Mouse (Mus musculus) neural tube, embryonic 15.5 days (tissue): ENCODE data around the gene Prpsap1. TPM values are rescaled to one million over a fixed set of nuclear protein-coding genes. Genes with fewer than 3 reads are reported as not detected.
"Not testable (repeated sequence)": the region's sequence is repeated elsewhere in the genome, so short reads cannot be mapped to it uniquely, and the experiment has no call there.

ENCODE experiments used
- ATAC-seq: fragments of 200-750 bp; cut with Nextera tagmentation; 2 replicates; pipeline ENCODE4 v1.8.0; 2017; ENCODE audit warnings: mild to moderate bottlenecking, moderate TSS enrichment, moderate library complexity; ENCODE audit not compliant: low FRiP score
- H3K27ac ChIP-seq: fragments of 300-500 bp; sonication (generic); replicated peaks from 2 replicates; pipeline ENCODE4 v1.5.1; 2015; ENCODE audit warnings: mild to moderate bottlenecking, inconsistent platforms
- H3K27me3 ChIP-seq: fragments of 300-500 bp; sonication (generic); replicated peaks from 2 replicates; pipeline ENCODE4 v1.6.1; 2015; ENCODE audit warnings: inconsistent platforms
- H3K36me3 ChIP-seq: fragments of 300-500 bp; sonication (generic); 2 replicates; pipeline ENCODE4 v1.6.1; 2015; ENCODE audit warnings: inconsistent platforms
- H3K4me1 ChIP-seq: fragments of 300-500 bp; sonication (generic); 2 replicates; pipeline ENCODE4 v1.6.1; 2015; ENCODE audit warnings: inconsistent platforms
- H3K4me2 ChIP-seq: fragments of 300-500 bp; sonication (generic); 2 replicates; pipeline ENCODE4 v1.6.1; 2015; ENCODE audit warnings: inconsistent platforms, mild to moderate bottlenecking, moderate library complexity
- H3K4me3 ChIP-seq: fragments of 300-500 bp; sonication (generic); replicated peaks from 2 replicates; pipeline ENCODE4 v1.5.1; 2015; ENCODE audit warnings: mild to moderate bottlenecking, inconsistent platforms
- H3K9ac ChIP-seq: fragments of 300-500 bp; sonication (generic); replicated peaks from 2 replicates; pipeline ENCODE4 v1.6.1; 2015; ENCODE audit warnings: mild to moderate bottlenecking, inconsistent platforms
- H3K9me3 ChIP-seq: fragments of 300-500 bp; sonication (generic); replicated peaks from 2 replicates; pipeline ENCODE4 v1.6.1; 2016; ENCODE audit warnings: inconsistent platforms
- WGBS: fragments of 180-500 bp; shearing (Covaris S2); methylation state at CpG from one replicate; pipeline ENCODE4 v1.1.7; 2015; ENCODE audit warnings: mixed read lengths; 5-methylcytosine and 5-hydroxymethylcytosine counted together
- polyA plus RNA-seq: library from polyadenylated mRNA; unstranded; fragments of >200 nt; fragmentation: Nextera tagmentation; extraction: Ambion mirVana; gene quantifications from 2 replicates; pipeline ENCODE4 v1.2.1, GENCODE M21; 2015

Gene Prpsap1
- polyA plus RNA-seq, 1 experiment from 2014 or later = 184 TPM

DNA sequence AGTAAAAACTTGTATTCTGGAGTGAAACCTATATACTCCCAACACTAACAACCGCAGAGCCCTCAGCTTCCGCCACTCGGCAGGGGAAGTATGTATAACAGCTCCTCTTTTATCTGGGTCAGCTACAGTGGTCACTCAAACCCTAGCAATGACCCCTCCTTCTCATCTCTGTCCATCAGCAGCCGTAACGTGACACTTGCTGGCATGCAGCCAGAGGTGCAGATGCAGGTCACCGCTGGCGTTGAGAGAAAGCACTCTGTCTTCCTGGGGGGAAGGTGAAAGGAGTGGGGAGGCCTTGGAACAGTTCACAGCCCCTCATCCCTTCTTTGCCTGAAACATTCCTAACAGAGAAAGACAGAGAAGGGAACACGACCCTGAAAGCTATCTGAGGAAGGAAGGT, 14.2 kb downstream of the Prpsap1 start:
- ATAC-seq = no peak
- no peak overlapping the region for H3K27ac ChIP-seq
- no peak overlapping the region for H3K4me3 ChIP-seq
- no peaks in the 10 kb centered on the region for H3K27me3 ChIP-seq
- peaks cover 95% of the 10 kb centered on the region for H3K36me3 ChIP-seq
- H3K9ac ChIP-seq = no peak overlapping the region
- no peaks in the 10 kb centered on the region for H3K4me1 ChIP-seq
- no peak overlapping the region for H3K4me2 ChIP-seq
- 70% methylated on average over 8 of the region's 8 CpGs for WGBS
- H3K9me3 ChIP-seq = no peaks in the 10 kb centered on the region

DNA sequence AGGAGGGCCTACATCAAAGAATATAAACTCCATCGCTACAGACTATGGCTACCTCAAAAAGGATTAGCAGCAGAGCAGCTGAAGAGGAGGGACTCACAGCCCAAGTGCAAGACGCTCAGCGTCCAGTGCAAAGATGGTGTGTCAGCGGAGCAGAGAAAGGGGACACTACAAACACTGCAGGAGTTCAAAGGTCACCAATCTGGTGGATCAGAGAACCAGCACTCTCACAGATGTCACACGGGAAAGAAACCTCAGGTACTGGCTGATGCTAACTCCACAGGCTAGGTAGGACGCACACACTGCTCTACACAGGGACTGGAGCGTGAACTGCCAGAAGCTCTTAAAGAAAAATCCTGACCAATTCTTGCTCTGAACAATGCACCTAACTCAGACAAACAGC, 15.0 kb downstream of the Prpsap1 start:
- no peak overlapping the region for H3K4me3 ChIP-seq
- 91% methylated on average over 7 of the region's 7 CpGs for WGBS
- no peak overlapping the region for H3K27ac ChIP-seq
- no peaks in the 10 kb centered on the region for H3K9me3 ChIP-seq
- H3K36me3 ChIP-seq = peaks cover 95% of the 10 kb centered on the region
- no peak overlapping the region for H3K4me2 ChIP-seq
- ATAC-seq = no peak
- H3K4me1 ChIP-seq = no peaks in the 10 kb centered on the region
- H3K9ac ChIP-seq = no peak overlapping the region
- no peaks in the 10 kb centered on the region for H3K27me3 ChIP-seq

DNA sequence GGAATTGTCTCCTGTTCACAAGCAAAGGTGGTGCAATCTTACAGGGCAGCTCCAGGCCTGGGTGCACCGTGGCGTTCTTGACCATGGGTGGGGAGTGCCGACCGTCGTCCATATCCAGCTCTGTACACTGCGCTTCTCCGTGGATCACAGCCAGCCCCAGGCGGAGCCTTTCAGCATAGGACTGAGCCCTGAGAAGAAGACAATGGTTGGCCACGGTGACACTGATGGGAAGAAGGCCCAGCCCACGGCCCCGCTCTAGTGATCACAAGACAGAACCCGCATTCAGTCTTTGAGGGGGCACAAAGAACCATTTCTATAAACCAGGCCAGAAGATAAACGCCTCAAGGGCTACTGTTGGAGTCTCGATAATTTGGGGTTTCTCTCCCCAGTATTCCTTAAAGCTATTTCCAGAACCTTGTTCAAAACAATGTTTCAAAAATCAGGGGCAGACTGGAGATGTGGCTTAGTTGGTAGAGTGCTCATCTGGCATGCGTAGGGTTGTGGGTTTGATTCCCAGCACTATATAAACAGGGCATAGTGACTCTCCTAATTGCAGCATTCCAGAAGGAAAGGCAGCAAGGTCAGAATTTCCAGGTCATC, 16.7 kb downstream of the Prpsap1 start:
- Histone ChIP-seq H3K27ac (no peak overlapping the region), H3K4me3 (no peak overlapping the region), H3K9me3 (no peaks in the 10 kb centered on the region), H3K27me3 (no peaks in the 10 kb centered on the region), H3K4me1 (no peaks in the 10 kb centered on the region), H3K4me2 (no peak overlapping the region), H3K36me3 (peaks cover 96% of the 10 kb centered on the region), H3K9ac (no peak overlapping the region)
- WGBS = 85% methylated on average over 15 of the region's 15 CpGs
- ATAC-seq = no peak

DNA sequence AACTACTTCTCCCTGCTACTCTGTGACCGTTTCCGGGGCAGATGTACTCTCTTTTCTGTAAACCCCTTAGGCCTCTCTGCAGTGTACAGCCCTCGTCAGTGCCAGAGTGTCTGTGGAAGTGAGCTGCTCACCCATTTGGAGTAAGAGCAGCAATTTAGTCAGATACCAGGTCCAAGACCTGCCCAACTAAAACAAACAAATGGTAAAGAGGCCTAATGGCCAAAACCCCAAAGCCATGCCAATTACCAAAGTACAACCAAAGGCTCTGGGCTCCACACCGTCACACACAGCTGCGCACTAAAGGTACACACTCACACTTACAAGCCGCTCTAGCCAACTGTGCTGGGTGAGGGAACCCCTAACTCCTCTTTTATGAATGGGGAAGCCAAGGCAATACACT, 17.3 kb downstream of the Prpsap1 start:
- H3K27ac ChIP-seq = no peak overlapping the region
- H3K4me1 ChIP-seq = no peaks in the 10 kb centered on the region
- no peak overlapping the region for H3K9ac ChIP-seq
- WGBS = 87% methylated on average over 6 of the region's 6 CpGs
- H3K4me3 ChIP-seq = no peak overlapping the region
- ATAC-seq = no peak
- no peaks in the 10 kb centered on the region for H3K27me3 ChIP-seq
- no peak overlapping the region for H3K4me2 ChIP-seq
- peaks cover 96% of the 10 kb centered on the region for H3K36me3 ChIP-seq
- no peaks in the 10 kb centered on the region for H3K9me3 ChIP-seq

DNA sequence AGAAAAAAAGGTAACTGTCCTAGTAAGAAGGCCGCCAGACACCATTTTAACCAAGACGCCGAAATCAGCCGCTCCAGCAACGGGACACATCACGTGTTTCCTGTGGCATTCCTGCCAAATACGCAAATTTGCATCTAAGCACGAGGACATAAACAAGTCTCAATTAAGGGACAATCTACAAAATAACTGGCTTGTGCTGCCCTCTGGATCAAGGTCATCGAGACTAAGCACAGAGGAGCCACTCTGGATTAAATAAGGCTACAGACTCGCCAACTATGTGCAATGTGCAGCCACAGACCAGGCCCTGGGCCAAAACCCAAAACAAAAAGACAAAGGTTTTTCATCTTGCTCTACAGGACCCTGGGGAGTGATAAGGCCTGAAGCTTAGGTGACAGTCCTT, 18.0 kb downstream of the Prpsap1 start:
- ATAC-seq = no peak
- Histone ChIP-seq H3K36me3 (peaks cover 96% of the 10 kb centered on the region), H3K9ac (no peak overlapping the region), H3K27me3 (no peaks in the 10 kb centered on the region), H3K27ac (no peak overlapping the region), H3K9me3 (no peaks in the 10 kb centered on the region), H3K4me3 (no peak overlapping the region), H3K4me2 (no peak overlapping the region), H3K4me1 (no peaks in the 10 kb centered on the region)
- WGBS = 73% methylated on average over 10 of the region's 10 CpGs

DNA sequence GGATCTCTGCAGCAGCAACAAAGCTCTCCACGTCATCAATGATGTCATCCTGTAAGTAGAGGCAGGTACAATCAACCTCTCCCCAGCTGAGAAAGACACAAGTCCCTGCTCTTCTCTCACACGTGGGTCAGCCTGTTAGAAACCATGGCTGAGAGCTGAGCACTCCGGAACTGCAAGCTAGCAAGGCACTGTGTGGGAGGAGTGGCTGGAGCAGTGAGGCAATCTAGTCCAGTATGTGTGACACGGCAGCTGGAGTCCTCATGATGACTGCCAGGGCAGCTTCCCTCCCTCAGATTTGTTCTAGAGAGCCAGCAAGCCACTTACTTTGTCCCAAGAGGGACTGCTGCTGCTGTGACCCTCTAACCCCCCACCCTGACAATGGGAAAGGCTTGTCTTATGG, 21.7 kb downstream of the Prpsap1 start:
- H3K36me3 ChIP-seq = peaks cover 71% of the 10 kb centered on the region
- WGBS = 83% methylated on average over 4 of the region's 4 CpGs

DNA sequence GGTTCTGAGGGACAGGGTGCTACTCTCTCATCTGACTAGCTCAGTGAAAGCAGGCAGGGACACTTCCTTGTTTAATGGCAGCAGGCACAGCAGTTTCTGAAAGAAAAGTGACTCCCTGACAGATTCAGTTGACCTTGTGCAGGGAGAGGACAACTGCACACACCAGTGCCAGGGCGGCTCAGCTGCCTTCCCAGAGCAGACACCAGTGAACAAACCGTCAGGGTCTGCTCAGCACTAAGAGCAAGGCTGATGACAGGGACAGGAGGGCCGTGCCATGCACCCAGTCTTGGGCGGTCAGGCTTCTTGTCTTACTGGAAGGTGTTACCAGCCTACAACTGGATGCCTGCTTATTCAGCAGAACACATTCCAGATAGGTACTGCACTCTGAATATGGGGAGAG, 23.1 kb downstream of the Prpsap1 start:
- Histone ChIP-seq H3K4me1 (0 out of 2 replicates have a peak, but pooled peaks cover 4% of the 10 kb centered on the region), H3K9me3 (no peaks in the 10 kb centered on the region), H3K9ac (no peak overlapping the region), H3K4me2 (no peak overlapping the region), H3K27ac (no peak overlapping the region), H3K27me3 (no peaks in the 10 kb centered on the region), H3K4me3 (no peak overlapping the region), H3K36me3 (peaks cover 57% of the 10 kb centered on the region)
- 92% methylated on average over 4 of the region's 4 CpGs for WGBS
- no peak for ATAC-seq

More for the DNA sequence above, 21.7 kb downstream of the Prpsap1 start:
- H3K4me1 ChIP-seq = 0 out of 2 replicates have a peak, but pooled peaks cover 4% of the 10 kb centered on the region
- H3K27ac ChIP-seq = no peak overlapping the region
- H3K9me3 ChIP-seq = no peaks in the 10 kb centered on the region
- no peak overlapping the region for H3K4me2 ChIP-seq
- no peak for ATAC-seq
- H3K9ac ChIP-seq = no peak overlapping the region
- H3K27me3 ChIP-seq = no peaks in the 10 kb centered on the region
- H3K4me3 ChIP-seq = no peak overlapping the region

DNA sequence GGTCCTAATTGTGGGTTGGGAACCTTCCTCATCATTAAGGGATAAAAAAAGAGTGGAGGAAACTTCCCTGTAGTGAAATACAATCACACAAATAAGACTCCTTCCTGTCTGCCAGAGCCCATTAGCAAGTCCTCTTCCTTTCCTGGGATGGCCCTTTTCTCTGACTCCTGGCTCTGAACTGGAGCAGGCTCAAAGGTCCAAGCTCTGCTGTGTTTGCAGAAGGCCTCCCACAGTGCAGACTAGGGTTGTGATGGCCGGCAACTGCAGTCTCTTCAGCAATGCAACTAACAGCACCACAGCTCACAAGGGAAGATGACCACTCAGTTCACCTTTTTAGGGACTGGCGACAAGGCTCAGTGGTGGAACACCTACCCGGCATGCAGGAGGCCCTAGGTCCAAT, 23.8 kb downstream of the Prpsap1 start:
- ATAC-seq = no peak
- Histone ChIP-seq H3K4me1 (0 out of 2 replicates have a peak, but pooled peaks cover 4% of the 10 kb centered on the region), H3K27ac (no peak overlapping the region), H3K9ac (no peak overlapping the region), H3K9me3 (no peaks in the 10 kb centered on the region), H3K4me3 (no peak overlapping the region), H3K4me2 (no peak overlapping the region), H3K36me3 (peaks cover 51% of the 10 kb centered on the region), H3K27me3 (no peaks in the 10 kb centered on the region)
- WGBS = 78% methylated on average over 3 of the region's 3 CpGs

DNA sequence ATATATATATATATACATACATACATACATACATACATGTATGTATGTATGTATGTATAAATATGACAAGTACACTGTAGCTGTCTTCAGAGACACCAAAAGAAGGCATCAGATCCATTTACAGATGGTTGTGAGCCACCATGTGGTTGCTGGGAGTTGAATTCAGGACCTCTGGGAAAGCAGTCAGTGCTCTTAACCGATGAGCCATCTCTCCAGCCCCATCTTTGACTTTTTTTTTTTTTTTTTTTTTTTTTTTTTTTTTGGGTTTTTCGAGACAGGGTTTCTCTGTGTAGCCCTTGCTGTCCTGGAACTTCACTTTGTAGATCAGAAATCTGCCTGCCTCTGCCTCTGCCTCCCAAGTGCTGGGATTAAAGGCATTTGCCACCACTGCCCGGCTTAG, 25.7 kb downstream of the Prpsap1 start:
- H3K4me2 ChIP-seq, H3K4me3 ChIP-seq, H3K27me3 ChIP-seq, ATAC-seq, H3K27ac ChIP-seq, H3K9ac ChIP-seq, H3K4me1 ChIP-seq, H3K9me3 ChIP-seq: not testable (repeated sequence)
- WGBS = 80% methylated on average over 3 of the region's 3 CpGs
- H3K36me3 ChIP-seq = peaks cover 36% of the 10 kb centered on the region

DNA sequence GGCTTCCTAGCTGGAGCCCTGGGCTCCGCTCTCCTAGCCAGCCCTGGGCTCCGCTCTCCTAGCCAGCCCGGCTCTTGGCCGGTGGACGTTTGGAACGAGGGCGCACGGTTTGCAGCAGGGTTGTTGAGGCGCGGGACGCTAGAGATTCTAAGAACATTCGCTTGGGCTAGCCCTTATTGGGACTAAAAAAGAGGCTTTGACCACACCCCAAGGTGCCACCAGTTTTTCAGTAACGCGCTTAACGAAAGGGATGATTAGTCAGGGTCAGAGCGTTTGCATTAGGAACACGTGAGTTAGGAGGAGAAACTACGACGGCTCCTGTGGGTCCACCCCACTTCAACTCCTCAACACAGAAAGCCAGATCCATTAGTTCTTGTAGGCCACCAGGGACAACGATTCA, 27.9 kb downstream of the Prpsap1 start, which contains the start of gene Qrich2:
Gene Qrich2, minus strand, starts transcription at position 101 of the 400 bp plus-strand sequence.
- Histone ChIP-seq H3K36me3 (peaks cover 14% of the 10 kb centered on the region), H3K27ac (no peak within 1 kb of the TSS), H3K9me3 (no peaks in the 10 kb centered on the region), H3K4me3 (no peak within 1 kb of the TSS), H3K27me3 (no peaks in the 10 kb centered on the region), H3K9ac (no peak within 1 kb of the TSS), H3K4me1 (peaks cover 6% of the 10 kb centered on the region; the same call in 1 of the 2 replicates), H3K4me2 (no peak within 1 kb of the TSS)
- WGBS = 64% methylated on average over 20 of the region's 20 CpGs
- no peak for ATAC-seq

DNA sequence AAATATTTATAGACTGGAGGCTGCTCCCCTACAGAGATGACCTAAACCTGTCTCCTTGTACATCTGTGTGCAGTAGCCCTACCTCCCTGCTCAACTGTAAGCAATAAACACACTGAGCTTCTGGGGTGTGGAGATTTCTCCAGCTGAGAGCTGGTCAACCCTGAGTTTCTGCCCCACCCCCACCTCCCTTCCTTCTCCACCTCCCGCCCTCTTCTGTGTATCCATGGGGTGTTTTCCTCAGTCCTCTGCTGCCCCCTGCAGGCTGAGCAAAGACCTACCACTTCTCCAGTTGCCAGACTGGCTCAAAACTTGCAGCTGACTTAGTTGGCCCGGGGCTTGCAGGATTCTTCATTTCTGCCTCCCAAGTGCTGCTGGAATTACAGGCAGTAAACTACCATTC, 30.2 kb downstream of the Prpsap1 start:
- Histone ChIP-seq H3K4me1 (peaks cover 2% of the 10 kb centered on the region; the same call in 1 of the 2 replicates), H3K4me3 (no peak overlapping the region), H3K27ac (no peak overlapping the region), H3K36me3 (no peaks in the 10 kb centered on the region), H3K4me2 (no peak overlapping the region), H3K27me3 (no peaks in the 10 kb centered on the region), H3K9me3 (no peaks in the 10 kb centered on the region), H3K9ac (no peak overlapping the region)
- 7% methylated on average over 2 of the region's 2 CpGs for WGBS
- ATAC-seq = peak; percentile 24; the same call in 1 of the 2 replicates

DNA sequence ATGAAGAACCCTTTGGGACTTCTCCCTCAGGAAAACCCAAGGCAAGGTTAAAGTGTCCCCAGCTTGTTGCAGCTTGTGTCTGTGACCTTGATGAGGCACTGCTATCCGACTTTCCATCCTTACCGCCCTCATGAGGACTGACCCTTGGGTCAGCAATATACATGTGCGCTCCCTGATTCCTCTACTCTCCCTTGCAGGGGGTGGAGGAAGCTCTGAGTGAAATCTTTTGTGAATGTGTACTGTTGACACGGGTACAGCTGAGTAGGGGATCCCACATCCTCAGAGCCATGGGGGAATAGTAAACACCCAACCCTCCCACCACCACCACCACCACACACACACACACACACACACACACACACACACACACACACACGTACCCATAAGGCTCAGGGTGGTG, 30.7 kb downstream of the Prpsap1 start:
- H3K27ac ChIP-seq = no peak overlapping the region
- 74% methylated on average over 5 of the region's 5 CpGs for WGBS

More for the DNA sequence above, 30.7 kb downstream of the Prpsap1 start:
- Histone ChIP-seq H3K4me2 (no peak overlapping the region), H3K9ac (no peak overlapping the region), H3K4me1 (peaks cover 2% of the 10 kb centered on the region; the same call in 1 of the 2 replicates), H3K27me3 (no peaks in the 10 kb centered on the region), H3K4me3 (no peak overlapping the region), H3K9me3 (no peaks in the 10 kb centered on the region), H3K36me3 (no peaks in the 10 kb centered on the region)
- ATAC-seq = no peak; the same call in 1 of the 2 replicates
